Mouse (Mus musculus) induced T-regulatory cell, adult 2 months (primary cell): ENCODE data around the gene Rpl31.

ENCODE experiments used
- DNase-seq: peaks from one replicate; pipeline ENCODE4 v3.0.0-alpha.2; 2012; ENCODE audit warnings: low read depth

Gene Rpl31

GRCm38 (mm10) chr1:39399228-39399627, 31.6 kb downstream of the Rpl31 start:
- DNase-seq = no peak

GRCm38 (mm10) chr1:39400173-39400572, 32.5 kb downstream of the Rpl31 start:
- DNase-seq = no peak

- DNase-seq = no peak
These were observed 39.5 kb downstream of the Rpl31 start for GRCm38 (mm10) chr1:39407108-39407507.

GRCm38 (mm10) chr1:39408123-39408522, 40.5 kb downstream of the Rpl31 start:
- no peak for DNase-seq

GRCm38 (mm10) chr1:39408668-39409067, 41.0 kb downstream of the Rpl31 start:
- no peak for DNase-seq

- no peak for DNase-seq
These were observed 42.6 kb downstream of the Rpl31 start for GRCm38 (mm10) chr1:39410085-39410821.

GRCm38 (mm10) chr1:39417817-39418216, 50.2 kb downstream of the Rpl31 start:
- DNase-seq = peak; percentile 4

- no peak for DNase-seq
These were observed 51.2 kb downstream of the Rpl31 start for GRCm38 (mm10) chr1:39418852-39419251.

- no peak for DNase-seq
These were observed 53.3 kb downstream of the Rpl31 start for GRCm38 (mm10) chr1:39420987-39421386.
